22 mouse cellular contexts compared by ENCODE assay signal in genomic region chr5:103791741-103792140, GRCm38 (mm10).
DNase-seq lines count a peak whose midpoint lies in the region; ATAC-seq and TF ChIP-seq lines count a peak whose summit lies in the region.
"Had no signal": no experiment of that assay in that cellular context is flagged by ENCODE, and none has a peak within 500 bp of the region (broad histone marks: within the 10 kb centered on the region; RNA-seq: fewer than 3 reads in every experiment).

No protein-coding gene starts in this region.

- TF ChIP-seq CTCF in hindbrain, postnatal 0 days (IDR thresholded peaks at IDR 0.05; ENCODE audit: low read depth): no peak

- no peak for ATAC-seq in hindbrain, postnatal 0 days
- no peak for ATAC-seq in hindbrain, embryonic 14.5 days (ENCODE audit: low FRiP score)
- ATAC-seq: CD4-positive, CD25-positive, alpha-beta regulatory T cell, adult 4 months; forebrain, embryonic 13.5 days; forebrain, embryonic 16.5 days; intestine, postnatal 0 days had no signal

- H3K9ac ChIP-seq in hindbrain, postnatal 0 days (replicated peaks; ENCODE audit: low read length): no peak overlapping the region
- no peak overlapping the region for H3K9ac ChIP-seq in hindbrain, embryonic 14.5 days
- H3K9ac ChIP-seq: forebrain, embryonic 13.5 days; heart, embryonic 12.5 days; heart, embryonic 15.5 days; hindbrain, embryonic 13.5 days had no signal

- WGBS in hindbrain, postnatal 0 days: 73% methylated on average over 7 of the region's 7 CpGs
- 92% methylated on average over 7 of the region's 7 CpGs for WGBS in hindbrain, embryonic 14.5 days

- H3K4me2 ChIP-seq in hindbrain, postnatal 0 days (ENCODE audit: low read depth, low read length): no peak overlapping the region
- H3K4me2 ChIP-seq in hindbrain, embryonic 14.5 days (replicated peaks): no peak overlapping the region
- H3K4me2 ChIP-seq: forebrain, embryonic 13.5 days; heart, embryonic 12.5 days; heart, embryonic 15.5 days; hindbrain, embryonic 13.5 days had no signal

- no peak overlapping the region for H3K27ac ChIP-seq in hindbrain, postnatal 0 days
- H3K27ac ChIP-seq in hindbrain, embryonic 14.5 days: no peak overlapping the region
- H3K27ac ChIP-seq: forebrain, embryonic 10.5 days; forebrain, embryonic 13.5 days; heart, embryonic 15.5 days; hindbrain, embryonic 10.5 days; hindbrain, embryonic 13.5 days had no signal

- H3K9me3 ChIP-seq in hindbrain, postnatal 0 days (ENCODE audit: low read length): no peaks in the 10 kb centered on the region
- no peaks in the 10 kb centered on the region for H3K9me3 ChIP-seq in hindbrain, embryonic 14.5 days (ENCODE audit: control insufficient read depth, low read length)
- H3K9me3 ChIP-seq: forebrain, embryonic 10.5 days; forebrain, embryonic 13.5 days; heart, embryonic 12.5 days; heart, embryonic 15.5 days; hindbrain, embryonic 10.5 days; hindbrain, embryonic 13.5 days had no signal

- DNase-seq in cerebellum, postnatal 14 days: peak; percentile 42 to 54
- no peak for DNase-seq in cerebellum, adult 9-10 months
- peak; percentile 48 for DNase-seq in hindbrain, postnatal 0 days (ENCODE audit: low spot score)
- DNase-seq in hindbrain, embryonic 14.5 days (ENCODE audit: low spot score): no peak
- peak; percentile 5 for DNase-seq in thymus, postnatal 4 days
- DNase-seq in thymus, adult 18-20 months: no peak
- DNase-seq: adrenal gland, adult 2 months; adrenal gland, postnatal 14 days; cerebellum, adult 11 months; gastrocnemius, postnatal 14 days; heart, adult 18-20 months; heart, postnatal 10 days; heart, postnatal 36 days had no signal

- no peaks in the 10 kb centered on the region for H3K27me3 ChIP-seq in hindbrain, postnatal 0 days (ENCODE audit: insufficient read depth, low read length)
- no peaks in the 10 kb centered on the region for H3K27me3 ChIP-seq in hindbrain, embryonic 14.5 days (ENCODE audit: control insufficient read depth, insufficient read depth, low read length)
- H3K27me3 ChIP-seq: forebrain, embryonic 13.5 days; heart, embryonic 12.5 days; heart, embryonic 15.5 days; hindbrain, embryonic 13.5 days had no signal

- H3K36me3 ChIP-seq in hindbrain, postnatal 0 days (ENCODE audit: insufficient read depth, low read length): no peaks in the 10 kb centered on the region; the same call in 1 of the 2 replicates
- no peaks in the 10 kb centered on the region for H3K36me3 ChIP-seq in hindbrain, embryonic 14.5 days (replicated peaks; ENCODE audit: control insufficient read depth, insufficient read depth)
- H3K36me3 ChIP-seq: heart, embryonic 15.5 days; hindbrain, embryonic 13.5 days had no signal

- peaks cover 12% of the 10 kb centered on the region for H3K4me1 ChIP-seq in hindbrain, postnatal 0 days (ENCODE audit: insufficient read depth, low read length)
- H3K4me1 ChIP-seq in hindbrain, embryonic 14.5 days (replicated peaks; ENCODE audit: control insufficient read depth, insufficient read depth, low read length): no peaks in the 10 kb centered on the region

- H3K4me3 ChIP-seq in hindbrain, postnatal 0 days (ENCODE audit: low read length): no peak overlapping the region
- H3K4me3 ChIP-seq in hindbrain, embryonic 14.5 days (replicated peaks; ENCODE audit: low read length): no peak overlapping the region
- H3K4me3 ChIP-seq: forebrain, embryonic 10.5 days; forebrain, embryonic 13.5 days; heart, embryonic 12.5 days; heart, embryonic 15.5 days; hindbrain, embryonic 10.5 days; hindbrain, embryonic 13.5 days had no signal

Comparison
In these comparisons a context has a peak if more than half of its experiments do, and no peak if none do; other contexts are left out.
1. DNase-seq: peak in cerebellum, postnatal 14 days (2 of 2), hindbrain, postnatal 0 days (single experiment) and thymus, postnatal 4 days (single experiment); none in cerebellum, adult 9-10 months (single experiment), hindbrain, embryonic 14.5 days (single experiment) and thymus, adult 18-20 months (0 of 2).